Mouse (Mus musculus) ES-Bruce4 (cell line): ENCODE results near the gene Auts2.

Source experiments
- CTCF ChIP-seq: IDR thresholded peaks from one replicate; pipeline ENCODE4 v1.8.1; 2011; ENCODE audit warnings: low read depth, low read length
- EP300 ChIP-seq: IDR thresholded peaks from 2 replicates; pipeline ENCODE4 v1.6.1; 2011; ENCODE audit warnings: low read depth, low read length; ENCODE audit not compliant: insufficient read depth
- POLR2A ChIP-seq: IDR thresholded peaks from one replicate; pipeline ENCODE4 v1.8.1; 2011; ENCODE audit warnings: low read length; ENCODE audit not compliant: insufficient read depth

GRCm38 (mm10) chr5:132067750-132068739 lies 475.1 kb downstream of the Auts2 start:
- TF ChIP-seq EP300 (no peak), CTCF (no peak), POLR2A (no peak)
